Mouse (Mus musculus) liver, postnatal 0 days (tissue): ENCODE measurements around the gene Myadm.
A peak's percentile ranks its signal among the peaks of the same experiment; 100 is the strongest.

Experiments
- CTCF ChIP-seq: sonication (generic); IDR thresholded peaks from 2 replicates; pipeline ENCODE4 v1.5.1; 2016; ENCODE audit warnings: antibody characterized with exemption, low read depth
- EP300 ChIP-seq: IDR thresholded peaks from 2 replicates; pipeline ENCODE4 v1.6.1; 2016; ENCODE audit warnings: antibody characterized with exemption, low read depth, mild to moderate bottlenecking

DNA sequence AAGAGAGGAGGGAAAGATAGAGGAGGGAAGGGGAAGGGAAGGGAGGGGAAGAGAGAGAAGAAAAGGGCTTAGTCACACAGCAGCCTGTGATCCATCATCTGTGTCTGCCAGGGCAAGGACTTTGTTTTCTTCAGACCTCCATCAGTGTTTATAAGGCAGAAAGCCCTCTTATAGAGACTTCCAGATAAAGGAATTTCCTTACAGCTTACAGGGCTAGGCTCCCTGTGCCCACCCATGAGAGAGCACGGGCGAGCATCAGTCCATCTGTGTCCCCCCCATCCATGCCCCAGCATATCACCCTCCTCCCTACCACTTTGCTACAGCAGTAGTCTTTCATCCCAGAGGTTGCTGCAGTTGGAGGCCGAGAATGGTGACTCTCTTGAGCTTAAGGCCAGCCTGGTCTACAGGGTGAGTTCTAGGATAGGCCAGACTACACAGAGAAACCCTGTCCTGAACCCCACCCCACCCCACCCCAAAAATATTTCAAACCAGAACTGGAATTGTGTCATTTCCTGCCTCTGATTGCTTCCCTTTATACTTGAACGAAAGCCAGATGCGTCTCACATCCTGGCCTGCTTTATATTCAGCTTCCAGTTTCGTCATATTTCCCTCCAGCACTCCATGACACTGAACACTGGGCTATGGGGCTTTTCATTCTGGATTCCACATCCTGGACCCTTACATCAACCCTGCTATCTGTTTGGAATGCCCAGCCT, 13.3 kb upstream of the Myadm start:
- no peak for TF ChIP-seq CTCF
- peak; percentile 20; the same call in 1 of the 2 replicates for TF ChIP-seq EP300
